In the genomic region with DNA sequence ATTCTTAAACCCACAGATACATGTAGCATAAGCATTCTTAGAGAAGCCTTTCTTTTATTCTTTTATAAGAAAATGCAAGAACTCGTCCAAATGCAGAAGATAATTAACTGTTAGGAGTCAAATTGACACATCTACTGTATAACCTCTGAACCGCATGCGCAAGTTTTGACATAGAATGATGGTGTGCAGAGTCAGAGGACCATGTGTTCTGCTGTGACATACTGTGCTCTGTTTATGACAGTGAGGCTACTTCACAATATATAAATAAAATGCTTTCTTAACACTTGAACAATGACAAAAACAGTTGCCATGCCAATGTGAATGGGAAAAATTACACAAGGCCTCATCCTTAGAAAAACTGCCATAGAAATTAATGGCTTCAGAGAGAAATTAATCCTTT, we compare ENCODE assay signal across 17 mouse cellular contexts.
"Had no signal": no experiment of that assay in that cellular context is flagged by ENCODE, and none has a peak within 500 bp of the region (broad histone marks: within the 10 kb centered on the region; RNA-seq: fewer than 3 reads in every experiment).

No protein-coding gene starts in this region.

- H3K4me3 ChIP-seq: liver, embryonic 13.5 days; liver, embryonic 15.5 days; megakaryocyte, embryonic 14.5 days; midbrain, embryonic 12.5 days; midbrain, embryonic 15.5 days; neural tube, embryonic 12.5 days; stomach, embryonic 15.5 days had no signal

- H3K27ac ChIP-seq: liver, embryonic 13.5 days; liver, embryonic 15.5 days; macrophage; midbrain, embryonic 12.5 days; midbrain, embryonic 15.5 days; neural tube, embryonic 12.5 days; stomach, embryonic 15.5 days; stomach, postnatal 0 days had no signal

- H3K9me3 ChIP-seq: liver, embryonic 13.5 days; liver, embryonic 15.5 days; megakaryocyte, embryonic 14.5 days; midbrain, embryonic 12.5 days; midbrain, embryonic 15.5 days; neural tube, embryonic 12.5 days; stomach, embryonic 15.5 days had no signal

- DNase-seq: liver; liver, embryonic 13.5 days; liver, postnatal 0 days; lung, adult 2 months; right cerebral cortex, postnatal 14 days; thymus, adult 2 months; thymus, postnatal 25 days; thymus, postnatal 4 days had no signal

- H3K9ac ChIP-seq: liver, embryonic 13.5 days; liver, embryonic 15.5 days; liver, postnatal 0 days; midbrain, embryonic 12.5 days; midbrain, embryonic 15.5 days; neural tube, embryonic 12.5 days; stomach, embryonic 15.5 days had no signal

- H3K4me2 ChIP-seq: liver, embryonic 11.5 days; liver, embryonic 13.5 days; liver, embryonic 15.5 days; midbrain, embryonic 12.5 days; midbrain, embryonic 15.5 days; neural tube, embryonic 12.5 days; stomach, embryonic 15.5 days had no signal

- H3K4me1 ChIP-seq: liver, embryonic 13.5 days; liver, embryonic 15.5 days; megakaryocyte, embryonic 14.5 days; midbrain, embryonic 12.5 days; midbrain, embryonic 15.5 days; neural tube, embryonic 12.5 days; stomach, embryonic 15.5 days had no signal

- H3K27me3 ChIP-seq: liver, embryonic 13.5 days; liver, embryonic 15.5 days; megakaryocyte, embryonic 14.5 days; midbrain, embryonic 12.5 days; midbrain, embryonic 15.5 days; neural tube, embryonic 12.5 days; stomach, embryonic 15.5 days had no signal

- H3K36me3 ChIP-seq: liver, embryonic 13.5 days; liver, embryonic 15.5 days; midbrain, embryonic 12.5 days; midbrain, embryonic 15.5 days; neural tube, embryonic 12.5 days; stomach, embryonic 15.5 days had no signal

- ATAC-seq: liver, postnatal 0 days; midbrain, embryonic 15.5 days had no signal
